Mouse (Mus musculus): ENCODE results near the gene Tas2r117. TPM values are rescaled to one million over a fixed set of nuclear protein-coding genes. Genes with fewer than 3 reads are reported as not detected.

Gene Tas2r117
- polyA plus RNA-seq (2015; fragmentation: Nextera tagmentation; extraction: Ambion mirVana) = not detected in 2 replicates

DNA sequence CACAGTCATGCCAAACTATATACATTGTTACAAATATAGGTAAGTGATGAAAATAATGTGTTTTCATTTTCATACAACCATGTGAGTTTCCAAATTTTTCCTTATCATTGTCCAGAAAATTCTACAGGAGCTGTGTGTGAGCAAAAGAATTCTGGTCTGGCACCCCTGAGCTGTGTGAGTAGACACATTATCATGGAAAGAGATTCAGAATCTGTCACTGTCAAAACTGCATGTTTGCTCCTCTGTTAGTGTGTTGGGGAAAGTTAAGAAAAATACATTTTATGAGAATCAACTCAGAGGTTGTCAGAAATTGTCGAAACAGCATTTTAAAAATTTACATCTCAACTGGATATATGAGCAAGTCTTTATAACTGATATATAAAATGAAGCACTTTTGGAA is at the start of gene Tas2r117:
Gene Tas2r117, plus strand, starts transcription at position 301 of the 400 bp plus-strand sequence.
- 76% methylated on average over 1 of the region's 1 CpGs for WGBS
- no peaks in the 10 kb centered on the region for H3K27me3 ChIP-seq (ENCODE audit: insufficient read depth, low read length)
- H3K4me2 ChIP-seq (ENCODE audit: low read length) = no peak within 1 kb of the TSS
- no peak within 1 kb of the TSS for H3K9ac ChIP-seq (ENCODE audit: low read depth, low read length)
- no peaks in the 10 kb centered on the region for H3K9me3 ChIP-seq (replicated peaks; ENCODE audit: low read length)
- H3K4me3 ChIP-seq (replicated peaks; ENCODE audit: low read depth, low read length) = no peak within 1 kb of the TSS
- TF ChIP-seq CTCF (IDR thresholded peaks at IDR 0.05; ENCODE audit: low read depth) = no peak
- H3K4me1 ChIP-seq (replicated peaks; ENCODE audit: insufficient read depth, low read length) = no peaks in the 10 kb centered on the region
- DNase-seq (ENCODE audit: low spot score) = no peak
- ATAC-seq (replicated peaks; ENCODE audit: low FRiP score, low read depth) = no peak
- H3K27ac ChIP-seq = no peak within 1 kb of the TSS
- H3K36me3 ChIP-seq (ENCODE audit: insufficient read depth, low read length) = no peaks in the 10 kb centered on the region

DNA sequence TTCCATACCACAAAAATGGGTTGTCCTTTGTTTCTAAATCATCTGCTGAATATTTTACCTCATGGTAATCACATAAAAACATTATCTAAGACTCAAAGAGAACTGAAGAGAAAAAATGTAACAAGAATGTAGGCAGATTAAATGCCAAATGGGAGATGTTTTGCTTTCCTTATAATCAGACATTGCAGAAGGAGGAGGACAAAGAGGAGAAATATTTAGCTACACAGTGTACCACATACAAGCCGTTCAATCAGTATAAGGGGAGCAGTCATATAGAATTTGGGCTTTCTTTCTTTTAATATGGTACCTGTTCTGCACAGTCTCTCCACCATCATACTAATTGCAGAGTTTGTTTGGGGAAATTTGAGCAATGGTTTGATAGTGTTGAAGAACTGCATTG is 48.2 kb upstream of the Tas2r117 start, which contains the start of gene Tas2r124:
Gene Tas2r124, plus strand, starts transcription at position 301 of the 400 bp plus-strand sequence.
- no peak within 1 kb of the TSS for H3K4me3 ChIP-seq (replicated peaks; ENCODE audit: low read depth, low read length)
- 82% methylated on average over 1 of the region's 1 CpGs for WGBS
- no peak for TF ChIP-seq CTCF (IDR thresholded peaks at IDR 0.05; ENCODE audit: low read depth)
- no peaks in the 10 kb centered on the region for H3K4me1 ChIP-seq (replicated peaks; ENCODE audit: insufficient read depth, low read length)
- H3K36me3 ChIP-seq (ENCODE audit: insufficient read depth, low read length) = no peaks in the 10 kb centered on the region
- no peak for DNase-seq (ENCODE audit: low spot score)
- H3K9ac ChIP-seq (ENCODE audit: low read depth, low read length) = no peak within 1 kb of the TSS
- no peak within 1 kb of the TSS for H3K27ac ChIP-seq
- H3K9me3 ChIP-seq (replicated peaks; ENCODE audit: low read length) = no peaks in the 10 kb centered on the region
- no peaks in the 10 kb centered on the region for H3K27me3 ChIP-seq (ENCODE audit: insufficient read depth, low read length)
- no peak within 1 kb of the TSS for H3K4me2 ChIP-seq (ENCODE audit: low read length)
- ATAC-seq (replicated peaks; ENCODE audit: low FRiP score, low read depth) = no peak

DNA sequence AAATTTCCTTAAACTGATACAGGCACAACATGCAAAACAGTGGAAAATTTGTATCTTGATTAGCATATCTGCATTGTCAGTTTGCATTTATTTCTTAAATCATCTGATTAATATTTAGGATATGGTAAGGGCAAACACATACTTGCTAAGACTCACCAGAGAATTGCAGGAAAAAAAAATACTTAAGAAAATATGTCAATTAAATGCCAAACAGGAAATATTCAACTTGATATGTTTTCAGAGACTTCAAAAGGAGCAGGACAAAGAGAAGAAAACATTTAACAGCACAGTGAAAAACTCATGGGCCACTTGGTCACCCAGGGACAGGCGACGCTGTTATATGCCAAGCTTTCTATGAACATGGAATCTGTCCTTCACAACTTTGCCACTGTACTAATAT is 40.8 kb upstream of the Tas2r117 start, which contains the start of gene Tas2r102:
Gene Tas2r102, plus strand, starts transcription at position 301 of the 400 bp plus-strand sequence.
- no peaks in the 10 kb centered on the region for H3K36me3 ChIP-seq (ENCODE audit: insufficient read depth, low read length)
- H3K4me1 ChIP-seq (replicated peaks; ENCODE audit: insufficient read depth, low read length) = no peaks in the 10 kb centered on the region
- ATAC-seq (replicated peaks; ENCODE audit: low FRiP score, low read depth) (no peak), DNase-seq (ENCODE audit: low spot score) (no peak)
- no peak for TF ChIP-seq CTCF (IDR thresholded peaks at IDR 0.05; ENCODE audit: low read depth)
- 95% methylated on average over 2 of the region's 2 CpGs for WGBS
- no peak within 1 kb of the TSS for H3K27ac ChIP-seq
- H3K27me3 ChIP-seq (ENCODE audit: insufficient read depth, low read length) = no peaks in the 10 kb centered on the region
- no peak within 1 kb of the TSS for H3K4me3 ChIP-seq (replicated peaks; ENCODE audit: low read depth, low read length)
- no peak within 1 kb of the TSS for H3K9ac ChIP-seq (ENCODE audit: low read depth, low read length)
- H3K9me3 ChIP-seq (replicated peaks; ENCODE audit: low read length) = no peaks in the 10 kb centered on the region
- no peak within 1 kb of the TSS for H3K4me2 ChIP-seq (ENCODE audit: low read length)

DNA sequence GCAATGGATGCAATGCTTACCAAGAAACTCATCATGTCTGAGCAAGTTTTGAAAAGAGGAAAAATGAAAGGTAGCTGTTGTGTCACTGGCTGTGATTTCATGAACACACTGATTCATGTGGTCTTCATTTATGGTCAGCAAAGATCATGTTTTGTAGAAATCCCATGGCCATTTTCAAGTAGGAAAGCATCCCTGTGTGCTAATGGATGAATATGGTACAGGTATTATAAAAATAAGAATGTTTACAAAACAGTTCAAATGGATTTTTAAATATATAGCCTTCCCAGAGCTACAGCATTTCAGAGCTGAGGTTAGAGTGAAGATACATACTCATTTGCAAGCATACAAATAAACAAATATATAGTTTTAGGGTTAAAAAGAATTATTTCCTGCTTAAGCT is 24.6 kb upstream of the Tas2r117 start, which contains the start of gene Tas2r136:
Gene Tas2r136, minus strand, starts transcription at position 101 of the 400 bp plus-strand sequence.
- TF ChIP-seq CTCF (IDR thresholded peaks at IDR 0.05; ENCODE audit: low read depth) = no peak

DNA sequence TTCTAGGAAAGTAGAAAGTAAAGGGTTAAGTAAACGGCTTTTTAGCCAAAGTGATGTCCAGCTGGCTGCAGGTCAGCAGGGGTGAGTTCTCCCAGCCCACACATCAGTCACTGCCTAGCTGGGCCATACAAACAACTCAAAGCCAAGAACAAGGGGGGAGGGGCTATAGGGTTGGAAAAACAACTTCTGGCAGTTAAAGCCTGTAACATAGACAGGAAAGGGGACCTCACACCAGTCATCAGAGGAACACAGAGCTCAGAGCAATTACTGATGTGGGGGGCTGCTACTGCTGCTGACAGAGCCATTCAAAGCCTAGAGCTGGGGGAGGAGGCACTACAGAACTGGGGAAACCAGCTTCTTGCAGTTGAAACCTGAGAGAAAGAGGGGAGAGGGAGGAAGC is 7.2 kb upstream of the Tas2r117 start:
- Histone ChIP-seq H3K9ac (ENCODE audit: low read depth, low read length) (no peak overlapping the region), H3K27ac (no peak overlapping the region), H3K9me3 (replicated peaks; ENCODE audit: low read length) (peaks cover 9% of the 10 kb centered on the region; the same call in 1 of the 2 replicates), H3K4me2 (ENCODE audit: low read length) (no peak overlapping the region), H3K4me3 (replicated peaks; ENCODE audit: low read depth, low read length) (no peak overlapping the region), H3K36me3 (ENCODE audit: insufficient read depth, low read length) (no peaks in the 10 kb centered on the region), H3K4me1 (replicated peaks; ENCODE audit: insufficient read depth, low read length) (no peaks in the 10 kb centered on the region), H3K27me3 (ENCODE audit: insufficient read depth, low read length) (no peaks in the 10 kb centered on the region)
- DNase-seq (ENCODE audit: low spot score) = peak; percentile 88
- peak; percentile 84 for ATAC-seq (replicated peaks; ENCODE audit: low FRiP score, low read depth)
- TF ChIP-seq CTCF (IDR thresholded peaks at IDR 0.05; ENCODE audit: low read depth) = no peak
- WGBS = 18% methylated on average over 1 of the region's 1 CpGs

More for the DNA sequence above, 24.6 kb upstream of the Tas2r117 start, which contains the start of gene Tas2r136:
- ATAC-seq (replicated peaks; ENCODE audit: low FRiP score, low read depth) = no peak
- Histone ChIP-seq H3K9me3 (replicated peaks; ENCODE audit: low read length) (no peaks in the 10 kb centered on the region), H3K4me1 (replicated peaks; ENCODE audit: insufficient read depth, low read length) (no peaks in the 10 kb centered on the region), H3K4me2 (ENCODE audit: low read length) (no peak within 1 kb of the TSS), H3K9ac (ENCODE audit: low read depth, low read length) (no peak within 1 kb of the TSS), H3K27me3 (ENCODE audit: insufficient read depth, low read length) (no peaks in the 10 kb centered on the region), H3K27ac (no peak within 1 kb of the TSS), H3K36me3 (ENCODE audit: insufficient read depth, low read length) (no peaks in the 10 kb centered on the region), H3K4me3 (replicated peaks; ENCODE audit: low read depth, low read length) (no peak within 1 kb of the TSS)
- no peak for DNase-seq (ENCODE audit: low spot score)

DNA sequence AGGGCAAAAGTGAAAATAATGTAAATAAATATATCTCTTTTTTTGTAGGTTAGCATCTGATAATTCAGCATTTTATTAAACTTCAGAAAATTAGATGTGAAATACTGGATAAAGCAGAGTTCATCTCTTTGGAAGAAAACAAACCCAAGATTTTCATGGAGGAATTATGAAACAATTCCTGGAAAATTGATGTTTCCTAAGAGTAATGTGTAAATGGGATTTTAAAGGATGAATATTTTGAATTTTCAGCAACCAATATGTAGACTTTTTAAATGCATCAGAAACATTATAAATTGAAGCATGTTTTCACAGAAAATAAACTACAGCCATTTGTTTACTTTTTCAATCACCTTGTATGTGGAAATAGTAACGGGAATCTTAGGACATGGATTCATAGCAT is 44.2 kb downstream of the Tas2r117 start, which contains the start of gene Tas2r123:
Gene Tas2r123, plus strand, starts transcription at position 301 of the 400 bp plus-strand sequence.
- no peak within 1 kb of the TSS for H3K4me2 ChIP-seq (ENCODE audit: low read length)
- H3K4me1 ChIP-seq (replicated peaks; ENCODE audit: insufficient read depth, low read length) = no peaks in the 10 kb centered on the region
- no peak within 1 kb of the TSS for H3K27ac ChIP-seq
- H3K4me3 ChIP-seq (replicated peaks; ENCODE audit: low read depth, low read length) = no peak within 1 kb of the TSS
- no peak within 1 kb of the TSS for H3K9ac ChIP-seq (ENCODE audit: low read depth, low read length)
- DNase-seq (ENCODE audit: low spot score) (no peak), ATAC-seq (replicated peaks; ENCODE audit: low FRiP score, low read depth) (no peak)
- WGBS = 74% methylated on average over 1 of the region's 1 CpGs
- H3K27me3 ChIP-seq (ENCODE audit: insufficient read depth, low read length) = no peaks in the 10 kb centered on the region
- no peaks in the 10 kb centered on the region for H3K36me3 ChIP-seq (ENCODE audit: insufficient read depth, low read length)
- H3K9me3 ChIP-seq (replicated peaks; ENCODE audit: low read length) = no peaks in the 10 kb centered on the region
- TF ChIP-seq CTCF (IDR thresholded peaks at IDR 0.05; ENCODE audit: low read depth) = no peak

Other genes with a start within 250 kb of the Tas2r117 start
- gene Prh1, start 233.0 kb upstream of the Tas2r117 start, polyA plus RNA-seq (2015; fragmentation: Nextera tagmentation; extraction: Ambion mirVana) = not detected in 2 replicates
- not detected in 2 replicates for gene Prp2, start 206.9 kb upstream of the Tas2r117 start, polyA plus RNA-seq (2015; fragmentation: Nextera tagmentation; extraction: Ambion mirVana)
- gene A630073D07Rik, start 151.3 kb upstream of the Tas2r117 start, polyA plus RNA-seq (2015; fragmentation: Nextera tagmentation; extraction: Ambion mirVana) = not detected in 2 replicates
- not detected in 2 replicates for gene Tas2r120, start 145.9 kb upstream of the Tas2r117 start, polyA plus RNA-seq (2015; fragmentation: Nextera tagmentation; extraction: Ambion mirVana)
- gene Tas2r121, start 101.8 kb upstream of the Tas2r117 start, polyA plus RNA-seq (2015; fragmentation: Nextera tagmentation; extraction: Ambion mirVana) = not detected in 2 replicates
- gene Tas2r122, start 90.9 kb upstream of the Tas2r117 start, polyA plus RNA-seq (2015; fragmentation: Nextera tagmentation; extraction: Ambion mirVana) = not detected in 2 replicates
- gene Tas2r115, start 64.8 kb upstream of the Tas2r117 start, polyA plus RNA-seq (2015; fragmentation: Nextera tagmentation; extraction: Ambion mirVana) = not detected in 2 replicates
- gene Tas2r124, start 48.1 kb upstream of the Tas2r117 start, polyA plus RNA-seq (2015; fragmentation: Nextera tagmentation; extraction: Ambion mirVana) = not detected in 2 replicates
- gene Tas2r102, start 40.7 kb upstream of the Tas2r117 start, polyA plus RNA-seq (2015; fragmentation: Nextera tagmentation; extraction: Ambion mirVana) = not detected in 2 replicates
- not detected in 2 replicates for gene Tas2r136, start 24.7 kb upstream of the Tas2r117 start, polyA plus RNA-seq (2015; fragmentation: Nextera tagmentation; extraction: Ambion mirVana)
- not detected in 2 replicates for gene Tas2r123, start 44.3 kb downstream of the Tas2r117 start, polyA plus RNA-seq (2015; fragmentation: Nextera tagmentation; extraction: Ambion mirVana)
- gene Tas2r116, start 52.6 kb downstream of the Tas2r117 start, polyA plus RNA-seq (2015; fragmentation: Nextera tagmentation; extraction: Ambion mirVana) = not detected in 2 replicates
- not detected in 2 replicates for gene Tas2r110, start 65.2 kb downstream of the Tas2r117 start, polyA plus RNA-seq (2015; fragmentation: Nextera tagmentation; extraction: Ambion mirVana)
- not detected in 2 replicates for gene Tas2r113, start 90.2 kb downstream of the Tas2r117 start, polyA plus RNA-seq (2015; fragmentation: Nextera tagmentation; extraction: Ambion mirVana)
- gene Tas2r125, start 106.8 kb downstream of the Tas2r117 start, polyA plus RNA-seq (2015; fragmentation: Nextera tagmentation; extraction: Ambion mirVana) = not detected in 2 replicates
- not detected in 2 replicates for gene Tas2r129, start 148.3 kb downstream of the Tas2r117 start, polyA plus RNA-seq (2015; fragmentation: Nextera tagmentation; extraction: Ambion mirVana)
- not detected in 2 replicates for gene Tas2r131, start 155.1 kb downstream of the Tas2r117 start, polyA plus RNA-seq (2015; fragmentation: Nextera tagmentation; extraction: Ambion mirVana)
- not detected in 2 replicates for gene Tas2r109, start 178.1 kb downstream of the Tas2r117 start, polyA plus RNA-seq (2015; fragmentation: Nextera tagmentation; extraction: Ambion mirVana)
- gene Tas2r103, start 234.3 kb downstream of the Tas2r117 start, polyA plus RNA-seq (2015; fragmentation: Nextera tagmentation; extraction: Ambion mirVana) = not detected in 2 replicates